Mouse (Mus musculus) midbrain, embryonic 16.5 days (tissue): ENCODE measurements around the gene Trmt5. TPM values are rescaled to one million over a fixed set of nuclear protein-coding genes. Genes with fewer than 3 reads are reported as not detected.

Source experiments
- ATAC-seq: fragments of 200-750 bp; cut with Nextera tagmentation; 2 replicates; pipeline ENCODE4 v1.8.0; 2017; ENCODE audit warnings: moderate TSS enrichment
- H3K27ac ChIP-seq: fragments of 300-500 bp; sonication (generic); 2 replicates; pipeline ENCODE4 v1.5.1; 2014; ENCODE audit warnings: mild to moderate bottlenecking, low read length, mixed read lengths
- H3K27me3 ChIP-seq: fragments of 300-500 bp; sonication (generic); 2 replicates; pipeline ENCODE4 v1.6.1; 2014; ENCODE audit warnings: low read depth, low read length, mixed read lengths; ENCODE audit not compliant: control insufficient read depth, insufficient read depth
- H3K36me3 ChIP-seq: fragments of 300-500 bp; sonication (generic); 2 replicates; pipeline ENCODE4 v1.6.1; 2014; ENCODE audit warnings: mild to moderate bottlenecking, low read length, moderate library complexity, mixed read lengths; ENCODE audit not compliant: control insufficient read depth, insufficient read depth
- H3K4me1 ChIP-seq: fragments of 300-500 bp; sonication (generic); 2 replicates; pipeline ENCODE4 v1.6.1; 2014; ENCODE audit warnings: mild to moderate bottlenecking, low read length, mixed read lengths; ENCODE audit not compliant: control insufficient read depth, insufficient read depth
- H3K4me2 ChIP-seq: fragments of 300-500 bp; sonication (generic); 2 replicates; pipeline ENCODE4 v1.6.1; 2014; ENCODE audit warnings: mild to moderate bottlenecking, low read length, mixed read lengths
- H3K4me3 ChIP-seq: fragments of 300-500 bp; sonication (generic); 2 replicates; pipeline ENCODE4 v1.5.1; 2014; ENCODE audit warnings: low read depth, mild to moderate bottlenecking, low read length, moderate library complexity, mixed read lengths
- H3K9ac ChIP-seq: fragments of 300-500 bp; sonication (generic); 2 replicates; pipeline ENCODE4 v1.6.1; 2014; ENCODE audit warnings: low read depth, low read length, mixed read lengths
- H3K9me3 ChIP-seq: fragments of 300-500 bp; sonication (generic); replicated peaks from 2 replicates; pipeline ENCODE4 v1.6.1; 2014; ENCODE audit warnings: mild to moderate bottlenecking, low read length, mixed read lengths; ENCODE audit not compliant: control insufficient read depth, poor library complexity, severe bottlenecking
- WGBS: fragments of 180-500 bp; shearing (Covaris S2); extraction: QIAGEN DNeasy Blood & Tissue Kit; methylation state at CpG from one replicate; pipeline ENCODE4 v1.1.7; 2014; 5-methylcytosine and 5-hydroxymethylcytosine counted together
- polyA plus RNA-seq: library from polyadenylated mRNA; unstranded; fragments of >200 nt; fragmentation: Nextera tagmentation; extraction: Ambion mirVana; gene quantifications from 2 replicates; pipeline ENCODE4 v1.2.1, GENCODE M21; 2015

Gene Trmt5
- polyA plus RNA-seq, 1 experiment from 2014 or later = 16.6 TPM

- Histone ChIP-seq H3K9ac (no peak overlapping the region), H3K36me3 (no peaks in the 10 kb centered on the region), H3K4me2 (no peak overlapping the region), H3K4me1 (no peaks in the 10 kb centered on the region), H3K4me3 (no peak overlapping the region), H3K27ac (no peak overlapping the region), H3K27me3 (no peaks in the 10 kb centered on the region), H3K9me3 (no peaks in the 10 kb centered on the region)
- WGBS = 96% methylated on average over 6 of the region's 6 CpGs
- ATAC-seq = no peak
Observed at GRCm38 (mm10) chr12:73259269-73259668, 27.2 kb downstream of the Trmt5 start.

- Histone ChIP-seq H3K9ac (no peak overlapping the region), H3K36me3 (no peaks in the 10 kb centered on the region), H3K27ac (no peak overlapping the region), H3K4me2 (no peak overlapping the region), H3K9me3 (no peaks in the 10 kb centered on the region), H3K4me3 (no peak overlapping the region), H3K4me1 (no peaks in the 10 kb centered on the region), H3K27me3 (no peaks in the 10 kb centered on the region)
- 69% methylated on average over 2 of the region's 2 CpGs for WGBS
- no peak for ATAC-seq
Observed at GRCm38 (mm10) chr12:73255006-73255405, 31.5 kb downstream of the Trmt5 start.

GRCm38 (mm10) chr12:73245687-73246086 lies 40.8 kb downstream of the Trmt5 start:
- WGBS = 86% methylated on average over 5 of the region's 5 CpGs
- ATAC-seq = no peak

GRCm38 (mm10) chr12:73241960-73242359 lies 44.5 kb downstream of the Trmt5 start:
- ATAC-seq = peak; percentile 36; the same call in 1 of the 2 replicates
- H3K36me3 ChIP-seq = no peaks in the 10 kb centered on the region
- H3K4me1 ChIP-seq = no peaks in the 10 kb centered on the region
- WGBS = 47% methylated on average over 10 of the region's 10 CpGs
- H3K4me2 ChIP-seq = no peak overlapping the region
- H3K27me3 ChIP-seq = no peaks in the 10 kb centered on the region
- H3K27ac ChIP-seq = no peak overlapping the region
- H3K9me3 ChIP-seq = no peaks in the 10 kb centered on the region
- no peak overlapping the region for H3K9ac ChIP-seq
- no peak overlapping the region for H3K4me3 ChIP-seq

More at GRCm38 (mm10) chr12:73245687-73246086, 40.8 kb downstream of the Trmt5 start:
- H3K36me3 ChIP-seq = no peaks in the 10 kb centered on the region
- H3K27me3 ChIP-seq = no peaks in the 10 kb centered on the region
- no peaks in the 10 kb centered on the region for H3K9me3 ChIP-seq
- no peak overlapping the region for H3K27ac ChIP-seq
- H3K4me2 ChIP-seq = no peak overlapping the region
- no peaks in the 10 kb centered on the region for H3K4me1 ChIP-seq
- H3K9ac ChIP-seq = no peak overlapping the region
- H3K4me3 ChIP-seq = no peak overlapping the region

GRCm38 (mm10) chr12:73232586-73232985 lies 53.9 kb downstream of the Trmt5 start:
- ATAC-seq = no peak
- Histone ChIP-seq H3K36me3 (no peaks in the 10 kb centered on the region), H3K4me3 (no peak overlapping the region), H3K9me3 (no peaks in the 10 kb centered on the region), H3K4me1 (no peaks in the 10 kb centered on the region), H3K9ac (no peak overlapping the region), H3K4me2 (no peak overlapping the region), H3K27ac (no peak overlapping the region), H3K27me3 (no peaks in the 10 kb centered on the region)
- WGBS = 75% methylated on average over 2 of the region's 2 CpGs

- Histone ChIP-seq H3K4me2 (no peak overlapping the region), H3K4me1 (no peaks in the 10 kb centered on the region), H3K36me3 (no peaks in the 10 kb centered on the region), H3K27ac (no peak overlapping the region), H3K9me3 (no peaks in the 10 kb centered on the region), H3K9ac (no peak overlapping the region), H3K27me3 (no peaks in the 10 kb centered on the region), H3K4me3 (no peak overlapping the region)
- ATAC-seq = no peak
Observed at GRCm38 (mm10) chr12:73231552-73231951, 55.0 kb downstream of the Trmt5 start.

- Histone ChIP-seq H3K9ac (no peak overlapping the region), H3K4me3 (no peak overlapping the region), H3K27me3 (no peaks in the 10 kb centered on the region), H3K27ac (no peak overlapping the region), H3K4me2 (no peak overlapping the region), H3K36me3 (no peaks in the 10 kb centered on the region), H3K9me3 (no peaks in the 10 kb centered on the region), H3K4me1 (no peaks in the 10 kb centered on the region)
- ATAC-seq = no peak
Observed at GRCm38 (mm10) chr12:73230196-73230595, 56.3 kb downstream of the Trmt5 start.

Other genes with a start within 250 kb of the Trmt5 start
- 0.41 and 0.62 TPM in 2 replicates for gene Six1, start 232.8 kb downstream of the Trmt5 start, polyA plus RNA-seq
- gene Six4, start 173.3 kb downstream of the Trmt5 start, polyA plus RNA-seq = 0.18 and 0.29 TPM in 2 replicates
- 15.9 and 18.4 TPM in 2 replicates for gene Mnat1, start 163.0 kb downstream of the Trmt5 start, polyA plus RNA-seq
- 9.9 and 11.1 TPM in 2 replicates for gene Slc38a6, start 69 bp upstream of the Trmt5 start, polyA plus RNA-seq